Mouse (Mus musculus) MEL (cell line): ENCODE data around the gene Slc22a15.

Experiments used
- BHLHE40 ChIP-seq: IDR thresholded peaks from 2 replicates; pipeline ENCODE4 v1.6.1; 2012; ENCODE audit warnings: low read depth, mild to moderate bottlenecking, inconsistent platforms, low read length, improper control_type of control experiment, borderline replicate concordance
- CHD1 ChIP-seq: IDR thresholded peaks from 2 replicates; pipeline ENCODE4 v1.6.1; 2012; ENCODE audit warnings: low read depth, mild to moderate bottlenecking, inconsistent platforms, low read length, improper control_type of control experiment
- CTCF ChIP-seq, 3 experiments: IDR thresholded peaks in 2 of 3; conservative IDR thresholded peaks in 1 of 3; 2 replicates each; pipeline ENCODE4 v1.5.1; 2011 to 2012; ENCODE audit warnings: low read length in 3 of 3, low read depth in 2 of 3, mild to moderate bottlenecking in 2 of 3, improper control_type of control experiment in 1 of 3, inconsistent platforms in 1 of 3, mixed read lengths in 1 of 3, moderate library complexity in 1 of 3; ENCODE audit not compliant: control insufficient read depth in 1 of 3, insufficient read depth in 1 of 3, poor library complexity in 1 of 3, severe bottlenecking in 1 of 3
- EP300 ChIP-seq, 2 experiments: IDR thresholded peaks; 2 replicates each; pipeline ENCODE4 v1.6.1; 2011; ENCODE audit warnings: improper control_type of control experiment in 2 of 2, low read length in 2 of 2, low read depth in 1 of 2, mild to moderate bottlenecking in 1 of 2
- ETS1 ChIP-seq: IDR thresholded peaks from 2 replicates; pipeline ENCODE4 v1.6.1; 2012; ENCODE audit warnings: low read depth, mild to moderate bottlenecking, inconsistent platforms, low read length, improper control_type of control experiment, moderate library complexity
- GATA1 ChIP-seq: IDR thresholded peaks from 2 replicates; pipeline ENCODE4 v1.6.1; 2011; ENCODE audit warnings: low read depth, low read length, improper control_type of control experiment
- JUND ChIP-seq: IDR thresholded peaks from 2 replicates; pipeline ENCODE4 v1.6.1; 2011; ENCODE audit warnings: low read depth, mild to moderate bottlenecking, improper control_type of control experiment, low read length
- MAFK ChIP-seq: IDR thresholded peaks from 2 replicates; pipeline ENCODE4 v1.6.1; 2011; ENCODE audit warnings: low read depth, mild to moderate bottlenecking, low read length, improper control_type of control experiment, borderline replicate concordance
- MYB ChIP-seq: IDR thresholded peaks from 2 replicates; pipeline ENCODE4 v1.6.1; 2011; ENCODE audit warnings: mild to moderate bottlenecking, low read depth, low read length, improper control_type of control experiment
- NRF1 ChIP-seq: IDR thresholded peaks from 2 replicates; pipeline ENCODE4 v1.6.1; 2014; ENCODE audit warnings: low read depth, mild to moderate bottlenecking, inconsistent platforms, low read length, improper control_type of control experiment, moderate library complexity; ENCODE audit not compliant: poor library complexity, insufficient read depth, severe bottlenecking
- POLR2A ChIP-seq, 2 experiments: IDR thresholded peaks; 2 replicates each; pipeline ENCODE4 v1.6.1; 2011 to 2012; ENCODE audit warnings: low read length in 2 of 2, mild to moderate bottlenecking in 2 of 2, control low read depth in 1 of 2, improper control_type of control experiment in 1 of 2, low read depth in 1 of 2, moderate library complexity in 1 of 2; ENCODE audit not compliant: control insufficient read depth in 1 of 2, insufficient read depth in 1 of 2, poor library complexity in 1 of 2
- SMC3 ChIP-seq: IDR thresholded peaks from 2 replicates; pipeline ENCODE4 v1.6.1; 2011; ENCODE audit warnings: low read depth, low read length, improper control_type of control experiment
- USF1 ChIP-seq: IDR thresholded peaks from 2 replicates; pipeline ENCODE4 v1.6.1; 2014; ENCODE audit warnings: low read depth, mild to moderate bottlenecking, inconsistent platforms, low read length, improper control_type of control experiment, moderate library complexity
- ZC3H11A ChIP-seq: IDR thresholded peaks from 2 replicates; pipeline ENCODE4 v1.6.1; 2012; ENCODE audit warnings: low read depth, mild to moderate bottlenecking, inconsistent platforms, low read length, improper control_type of control experiment

DNA sequence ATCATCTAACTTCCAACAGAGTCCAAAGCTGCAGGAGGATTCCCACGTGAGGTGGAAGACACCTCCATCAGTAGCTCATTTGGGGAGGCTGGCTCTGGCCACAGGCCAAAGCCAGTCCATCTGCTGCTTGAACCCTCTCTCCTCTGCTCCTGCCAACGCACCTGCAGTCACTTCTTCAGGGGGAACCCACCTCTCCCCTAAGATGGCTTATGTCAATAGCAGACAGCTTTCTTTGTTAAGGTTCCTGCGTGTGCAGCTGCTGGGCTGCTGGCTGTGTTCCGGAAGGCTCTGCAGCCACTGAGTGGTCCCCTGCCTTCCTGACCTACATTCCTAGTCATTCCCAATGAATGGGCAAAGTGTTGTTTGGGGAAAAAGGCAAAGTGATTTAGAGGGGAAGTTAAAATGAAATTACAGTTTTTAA is 57.2 kb downstream of the Slc22a15 start:
- no peak for TF ChIP-seq POLR2A (IDR thresholded peaks at IDR 0.05; ENCODE audit: control insufficient read depth in 1 of 2, insufficient read depth in 1 of 2, low read depth in 1 of 2, low read length in 2 of 2, poor library complexity in 1 of 2)
- no peak for TF ChIP-seq BHLHE40
- TF ChIP-seq EP300 (IDR thresholded peaks at IDR 0.05; ENCODE audit: low read depth in 1 of 2, low read length in 2 of 2) = no peak
- no peak for TF ChIP-seq NRF1
- no peak for TF ChIP-seq ZC3H11A
- TF ChIP-seq CTCF (IDR thresholded peaks at IDR 0.05 in 2 of 3, conservative IDR thresholded peaks at IDR 0.05 in 1 of 3; ENCODE audit: control insufficient read depth in 1 of 3, insufficient read depth in 1 of 3, low read depth in 2 of 3, low read length in 3 of 3, poor library complexity in 1 of 3, severe bottlenecking in 1 of 3) = no peak
- TF ChIP-seq ETS1 = no peak
- no peak for TF ChIP-seq USF1
- no peak for TF ChIP-seq SMC3
- TF ChIP-seq JUND = no peak
- TF ChIP-seq MAFK = no peak
- TF ChIP-seq GATA1 = no peak
- no peak for TF ChIP-seq MYB
- TF ChIP-seq CHD1 = no peak
